Mouse (Mus musculus) frontal cortex, postnatal 14 days (tissue): Measurements from ENCODE around the gene Sgk2.

Experiments
- DNase-seq, 2 experiments: peaks; one replicate each; pipeline ENCODE4 v3.0.0; 2022; ENCODE audit warnings: low spot score in 2 of 2

Sgk2 gene

DNA sequence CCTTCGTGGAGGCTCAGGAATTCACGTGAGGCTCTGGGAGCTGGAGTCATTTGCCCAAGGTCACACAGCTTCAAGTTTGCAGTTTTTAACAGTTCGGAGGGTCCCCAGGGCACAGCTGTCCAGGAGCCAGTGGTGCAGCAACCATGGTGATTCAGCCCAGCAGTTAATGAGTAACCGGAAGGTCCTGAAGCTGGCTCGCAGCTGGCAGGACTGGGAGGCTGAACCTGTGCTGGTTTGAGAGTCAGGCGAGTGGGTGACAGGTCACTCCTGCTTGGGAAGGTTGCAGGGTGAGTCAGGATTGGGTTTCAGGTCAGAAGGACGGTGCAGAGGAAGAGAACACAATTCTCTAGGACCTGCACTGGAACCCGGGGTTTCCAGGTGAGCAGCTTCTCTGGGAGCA, at the start of gene Sgk2:
Gene Sgk2 (plus strand): TSS at position 113 of the 400 bp plus-strand sequence.
- no peak for DNase-seq

DNA sequence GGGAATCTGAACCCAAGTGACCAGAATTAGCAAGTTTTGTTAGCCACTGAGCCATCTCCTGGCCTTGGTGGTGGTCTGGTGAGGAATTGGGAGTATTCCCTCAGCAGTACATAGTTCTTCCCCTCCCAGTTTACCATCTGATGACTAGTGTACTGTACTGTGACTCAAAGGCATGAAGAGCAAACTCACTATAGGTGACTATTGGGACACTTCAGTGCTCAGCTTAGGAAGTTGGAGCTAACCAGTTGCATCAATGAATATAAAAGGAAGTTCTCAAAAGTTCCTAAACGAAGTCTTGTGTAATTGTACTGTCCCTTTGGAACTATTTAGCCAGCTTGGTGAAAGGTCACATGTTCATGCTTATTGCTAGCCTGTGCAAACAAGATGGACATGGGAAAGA, 47.6 kb upstream of the Sgk2 start:
- DNase-seq: no peak

DNA sequence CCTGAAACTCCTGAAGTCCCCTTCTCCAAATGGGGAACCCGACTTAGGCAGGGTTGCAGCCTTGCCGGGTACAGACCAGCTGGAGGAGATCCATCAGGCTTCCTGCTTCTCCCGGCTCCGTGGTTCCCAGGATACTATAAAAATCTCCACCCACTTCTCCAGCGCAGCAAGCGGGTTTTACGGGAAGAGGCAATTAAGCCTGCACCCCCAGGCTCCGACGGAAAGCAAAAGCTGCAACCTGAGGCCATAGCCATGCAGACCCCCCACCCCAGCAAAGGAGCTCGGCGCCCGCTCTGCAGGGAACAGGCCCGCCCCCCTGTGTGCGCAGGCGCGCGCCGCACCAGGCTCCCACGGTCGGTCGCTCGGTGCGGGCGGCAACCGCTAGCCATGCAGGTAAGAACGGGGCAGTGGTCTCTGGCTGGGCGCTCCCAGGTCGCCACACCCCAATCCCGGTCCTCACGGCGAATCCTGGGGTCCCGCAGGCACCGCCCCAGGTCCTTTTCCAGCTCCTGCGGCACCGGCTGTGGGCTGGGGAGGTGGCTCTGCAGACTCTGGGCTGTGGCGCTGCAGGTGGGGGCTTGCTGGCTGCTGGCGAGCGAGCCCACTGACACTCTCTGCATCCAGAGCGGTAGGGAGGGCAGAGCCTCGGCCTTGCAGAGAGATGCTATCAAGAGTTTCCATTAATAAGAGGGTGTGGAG, 43.8 kb upstream of the Sgk2 start, which contains the start of gene L3mbtl1:
Gene L3mbtl1 (plus strand): TSS at position 325 of the 699 bp plus-strand sequence.
- DNase-seq: peak in 1 of 2 experiments; percentile 60

DNA sequence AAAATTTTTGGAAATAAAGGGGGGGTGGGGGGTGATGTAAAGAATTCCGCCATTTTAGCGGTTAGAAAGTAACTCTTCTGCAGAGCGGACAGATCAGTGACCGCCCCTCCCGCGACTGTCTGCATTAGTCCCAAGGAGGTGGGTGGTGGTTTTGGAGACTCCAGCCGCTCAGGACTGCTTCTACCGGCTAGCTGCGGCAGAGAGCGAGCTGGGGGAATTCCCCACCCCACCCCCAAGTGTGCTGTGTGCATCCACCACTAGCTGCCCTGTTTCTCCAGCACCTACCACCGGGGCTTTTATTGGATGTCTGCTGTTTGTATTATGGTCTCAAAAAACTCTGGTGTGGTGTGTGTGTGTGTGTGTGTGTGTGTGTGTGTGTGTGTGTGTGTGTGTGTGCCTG, 43.2 kb upstream of the Sgk2 start:
- DNase-seq: no peak

DNA sequence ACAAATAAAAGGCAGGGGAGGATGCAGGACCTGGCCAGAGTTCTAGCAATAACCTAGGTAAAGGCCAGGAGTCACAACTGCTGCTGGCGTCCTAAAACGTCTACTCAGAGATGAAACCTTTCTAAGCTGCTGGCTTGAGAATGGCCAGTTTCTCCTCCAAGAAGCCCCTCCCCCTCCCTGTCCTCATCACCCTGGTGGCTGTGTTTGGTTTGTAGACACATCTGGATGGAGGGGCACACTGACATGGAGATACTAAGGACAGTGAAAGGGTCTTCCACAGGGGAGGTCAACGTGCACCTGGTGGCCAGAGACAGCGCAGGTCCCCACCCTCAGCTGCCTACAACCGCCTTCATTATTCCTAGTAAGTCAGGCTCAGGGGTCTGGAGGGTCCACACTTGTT, 40.2 kb upstream of the Sgk2 start:
- DNase-seq: no peak

DNA sequence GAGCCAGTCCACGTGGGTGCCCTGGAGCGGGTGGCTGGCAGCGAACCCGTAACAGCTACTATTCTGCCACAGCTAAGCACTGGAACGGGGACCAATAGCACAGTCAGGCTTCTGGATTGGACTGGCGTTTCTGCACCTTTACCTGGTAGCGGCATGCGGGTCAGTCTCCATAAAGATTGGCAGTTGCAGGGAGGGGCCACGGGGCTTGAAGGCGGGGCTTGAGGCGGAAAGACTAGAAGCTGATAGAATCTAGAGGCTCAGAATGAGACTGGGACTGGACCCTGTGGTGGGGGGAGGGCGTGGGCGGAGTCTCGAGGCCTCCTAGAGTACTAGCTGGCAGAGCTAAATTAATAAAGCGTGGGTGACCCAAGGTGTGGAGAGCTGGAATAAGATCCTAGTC, 39.4 kb upstream of the Sgk2 start:
- no peak for DNase-seq

DNA sequence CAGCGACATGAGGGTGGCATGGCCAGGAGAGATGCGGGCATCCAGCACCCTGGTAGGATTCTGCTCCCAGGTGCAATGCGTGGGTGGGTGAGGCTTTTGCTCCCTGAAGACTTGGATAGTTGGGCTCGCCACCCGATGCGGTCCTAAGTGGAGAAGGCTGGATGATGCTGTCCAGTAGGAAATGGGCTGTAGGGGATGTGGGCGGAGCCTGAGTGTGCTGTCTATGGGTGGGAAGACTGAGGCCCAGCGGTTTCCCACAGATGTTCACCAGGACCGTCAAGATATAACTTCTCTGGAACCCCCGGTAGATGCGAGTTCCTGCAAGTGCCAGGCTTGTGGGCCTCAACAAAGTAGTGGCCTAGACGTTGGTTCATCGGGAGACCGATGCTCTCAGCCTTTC, 38.9 kb upstream of the Sgk2 start:
- no peak for DNase-seq

DNA sequence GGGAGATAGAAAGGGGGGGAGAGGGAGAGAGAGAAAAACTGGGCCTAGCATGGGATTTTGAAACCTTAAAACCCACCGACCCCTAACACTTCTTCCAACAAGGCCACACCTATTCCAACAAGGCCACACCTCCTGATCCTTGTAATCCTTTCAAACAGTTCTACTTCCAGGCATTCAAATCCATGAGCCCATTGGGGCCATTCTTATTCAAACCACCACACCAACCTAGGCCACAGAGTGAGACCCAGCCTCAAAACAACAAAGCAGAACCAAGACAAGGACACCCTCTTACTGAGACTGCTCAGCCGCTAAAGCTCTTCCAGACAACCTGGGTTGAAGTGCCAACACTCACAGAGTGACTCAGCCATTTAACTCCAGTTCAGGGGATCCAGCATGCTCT, 36.4 kb upstream of the Sgk2 start:
- DNase-seq: no peak

DNA sequence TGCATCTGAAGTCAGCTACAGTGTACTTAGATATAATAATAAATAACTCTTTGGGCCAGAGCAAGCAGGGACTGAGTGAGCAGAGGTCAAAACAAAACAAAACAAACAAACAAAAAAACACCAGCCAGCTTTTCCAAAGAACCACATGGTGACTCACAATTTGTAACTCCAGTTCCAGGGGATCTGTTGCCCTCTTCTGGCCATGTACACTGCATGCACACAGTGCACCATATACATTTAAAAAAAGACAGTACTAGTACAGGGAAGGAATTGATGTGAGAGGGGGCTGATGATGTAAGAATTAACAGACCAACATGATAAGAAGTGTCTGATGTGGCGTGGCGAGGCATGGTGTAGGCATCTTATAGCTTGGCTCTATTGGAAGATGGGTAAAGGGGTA, 30.3 kb upstream of the Sgk2 start:
- DNase-seq: no peak

DNA sequence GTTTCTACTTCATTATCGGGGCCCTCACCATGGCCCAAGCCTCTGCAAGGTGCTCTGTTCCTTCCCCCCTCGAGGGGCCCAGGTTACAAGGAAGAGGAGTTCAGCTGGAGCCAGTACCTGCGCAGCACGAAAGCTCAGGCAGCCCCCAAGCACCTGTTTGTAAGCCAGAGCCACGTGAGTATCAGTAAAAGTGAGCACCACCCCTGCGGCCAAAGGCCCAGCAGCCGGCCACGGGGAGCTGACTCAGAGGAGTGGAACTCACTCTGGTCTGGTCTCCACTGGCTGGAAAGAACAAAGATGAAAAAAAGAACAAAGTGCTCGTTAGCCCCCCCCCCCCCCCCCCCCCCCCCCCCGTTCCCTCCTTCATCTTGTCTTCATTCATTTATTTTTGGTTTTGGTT, 25.8 kb upstream of the Sgk2 start:
- no peak for DNase-seq

DNA sequence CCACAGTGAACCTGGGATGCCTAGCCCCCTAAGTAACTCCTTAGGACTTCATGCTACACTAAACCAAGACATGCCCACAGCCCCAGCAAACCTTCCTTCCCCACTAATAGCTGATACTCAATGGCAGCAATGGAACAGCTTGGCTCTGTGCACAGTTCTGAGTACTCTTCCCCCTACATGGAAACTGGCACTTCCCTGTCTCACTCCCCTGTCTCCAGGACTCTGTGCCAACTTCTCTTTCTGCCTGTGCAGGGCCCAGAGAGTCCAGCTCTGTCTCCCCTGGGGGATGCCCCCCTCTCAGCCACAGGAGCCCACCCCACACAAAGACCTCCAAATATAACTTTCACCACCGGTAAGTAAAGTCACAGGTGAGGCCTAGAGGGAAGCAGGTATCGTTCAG, 20.4 kb upstream of the Sgk2 start:
- no peak for DNase-seq

DNA sequence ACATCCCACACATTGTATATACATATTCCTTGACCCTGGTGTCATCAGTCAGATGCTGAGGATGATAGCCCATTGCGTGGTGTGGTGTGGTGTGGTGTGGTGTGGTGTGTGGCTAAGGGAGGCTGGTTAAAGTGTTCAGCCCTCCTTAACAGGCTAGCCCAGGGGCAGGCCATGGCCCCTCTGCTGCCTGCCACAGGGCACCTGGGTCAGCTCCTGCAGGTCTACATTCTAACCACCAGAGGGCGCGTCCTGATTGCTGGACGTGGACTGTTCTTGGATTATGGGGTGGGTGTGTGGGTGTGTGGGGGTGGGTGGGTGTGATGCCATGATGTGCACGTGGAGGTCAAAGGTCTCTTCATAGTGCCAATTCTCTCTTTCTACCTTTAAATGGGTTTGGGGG, 18.8 kb upstream of the Sgk2 start:
- no peak for DNase-seq

DNA sequence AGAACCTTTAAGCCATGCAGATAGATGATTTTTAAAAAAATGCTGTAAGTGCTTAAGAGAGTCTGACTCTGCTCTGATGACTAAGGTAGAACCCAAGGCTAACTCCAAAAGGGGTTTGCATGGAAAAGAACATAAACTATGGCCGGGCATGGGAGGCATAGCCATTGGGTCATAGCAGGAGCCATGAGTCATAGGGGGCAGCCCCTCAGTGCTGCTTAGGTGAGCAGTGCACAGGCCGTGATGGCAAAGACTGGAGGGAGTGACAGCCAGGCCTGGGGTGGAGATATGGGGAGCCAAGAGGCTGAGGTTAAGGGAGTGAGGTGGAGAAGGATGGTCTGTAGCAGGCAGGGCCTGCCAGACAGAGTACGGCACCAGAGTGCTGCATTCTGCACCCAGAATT, 18.0 kb upstream of the Sgk2 start:
- DNase-seq: no peak

DNA sequence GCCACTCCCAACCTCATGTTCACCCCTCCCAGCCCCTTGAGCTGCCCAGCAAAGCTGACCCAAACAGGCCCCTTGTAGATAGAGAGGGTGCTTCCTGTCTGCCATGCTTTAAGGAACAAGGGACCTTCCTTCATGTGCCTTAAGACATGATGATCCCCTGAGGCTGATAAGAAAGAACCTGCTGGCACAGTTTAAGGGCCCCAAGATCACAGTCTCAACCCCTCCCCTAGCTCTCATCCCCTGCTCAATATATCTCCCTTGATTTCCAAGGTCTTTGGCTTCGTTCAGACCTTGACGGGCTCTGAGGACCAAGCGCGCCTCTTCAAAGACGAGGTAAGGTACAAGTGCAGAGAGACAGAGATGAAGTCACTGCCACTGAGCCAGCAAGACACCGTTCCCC, 16.2 kb upstream of the Sgk2 start:
- no peak for DNase-seq

DNA sequence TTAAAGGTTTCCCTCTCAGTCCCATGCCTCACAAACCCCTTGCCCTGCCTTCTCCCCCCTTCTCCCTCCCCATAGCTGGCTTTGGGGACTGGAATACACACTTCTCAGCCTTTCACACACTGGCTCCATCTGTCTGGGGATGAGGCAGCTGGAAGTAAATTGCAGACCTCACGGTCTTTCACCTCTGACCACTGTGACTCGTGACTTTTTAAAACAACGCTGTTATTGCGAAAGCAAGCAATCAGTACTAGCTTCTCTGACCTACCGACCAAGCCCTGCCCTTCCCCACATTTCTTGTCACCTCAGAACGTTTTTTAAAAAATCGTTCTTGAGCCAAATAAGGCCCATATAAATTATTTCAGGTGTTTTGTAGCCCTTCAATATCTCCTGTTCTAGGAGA, 14.4 kb upstream of the Sgk2 start:
- DNase-seq: no peak

DNA sequence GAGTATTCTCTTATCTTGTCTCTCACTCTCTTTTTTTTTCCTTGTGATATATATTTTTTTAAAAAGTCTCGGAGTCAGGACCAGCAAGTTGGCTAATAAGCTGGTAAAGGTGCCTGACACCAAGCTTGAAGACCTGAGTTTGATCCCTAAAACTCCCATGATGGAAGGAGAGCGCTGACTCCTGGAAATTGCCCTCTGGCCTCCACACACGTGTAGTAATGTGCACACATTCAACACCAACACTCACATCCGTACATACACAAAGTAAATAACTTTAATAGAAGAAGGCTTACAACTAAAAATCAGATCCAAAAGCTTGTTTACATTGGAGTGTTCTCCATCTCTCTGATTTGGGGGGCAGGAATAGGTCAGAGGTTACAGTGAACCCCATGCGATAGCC, 13.9 kb upstream of the Sgk2 start:
- no peak for DNase-seq

DNA sequence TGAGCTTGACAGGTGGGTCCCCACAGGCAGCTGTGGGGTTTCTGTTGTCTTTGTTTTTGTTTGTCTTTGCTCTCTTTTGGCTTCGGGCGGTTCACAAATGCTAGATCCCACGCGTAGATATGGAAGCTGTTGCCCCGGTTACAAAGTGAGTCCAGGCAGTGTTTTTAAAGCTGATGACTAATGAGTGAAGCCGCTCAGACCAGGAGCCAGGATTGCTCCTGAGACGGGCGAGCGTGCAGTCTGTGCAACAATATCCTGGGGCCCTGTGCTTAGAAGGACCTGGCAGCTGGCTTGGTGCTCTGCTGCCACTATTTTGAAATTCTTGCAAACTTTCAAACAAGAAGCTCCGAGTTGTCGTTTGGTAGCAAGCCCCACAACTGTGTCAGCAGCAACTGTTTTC, 13.5 kb upstream of the Sgk2 start:
- DNase-seq: no peak

DNA sequence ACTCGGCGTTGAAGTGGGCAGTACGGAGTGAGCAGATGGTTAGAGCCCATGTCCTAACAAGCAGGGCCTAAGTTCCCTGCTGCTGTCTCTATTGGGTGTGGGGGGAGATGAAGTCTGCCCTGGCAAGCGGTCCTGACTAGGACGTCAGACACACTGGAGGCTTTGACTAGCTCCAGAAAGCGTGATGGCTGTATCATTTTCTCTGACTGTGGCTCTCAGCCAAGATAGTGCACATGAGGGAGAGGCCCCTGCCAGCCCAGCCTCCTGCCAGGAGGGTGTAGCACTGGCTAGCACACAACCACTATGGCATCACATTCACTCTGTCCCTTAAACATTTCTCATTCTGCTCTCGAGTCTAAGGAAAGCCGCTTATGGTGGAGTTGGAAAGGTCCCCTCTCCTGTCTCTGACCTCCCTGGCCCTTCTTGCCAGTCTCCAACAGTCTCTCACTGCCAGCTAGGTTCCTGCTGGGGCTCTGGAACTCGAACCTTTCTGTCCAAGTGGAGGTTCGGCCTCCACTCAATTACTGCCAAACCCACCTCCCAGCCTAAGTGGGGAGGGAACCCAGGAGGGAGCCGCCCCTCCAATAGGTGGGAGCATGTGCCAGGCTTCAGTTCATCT, 11.9 kb upstream of the Sgk2 start:
- no peak for DNase-seq

DNA sequence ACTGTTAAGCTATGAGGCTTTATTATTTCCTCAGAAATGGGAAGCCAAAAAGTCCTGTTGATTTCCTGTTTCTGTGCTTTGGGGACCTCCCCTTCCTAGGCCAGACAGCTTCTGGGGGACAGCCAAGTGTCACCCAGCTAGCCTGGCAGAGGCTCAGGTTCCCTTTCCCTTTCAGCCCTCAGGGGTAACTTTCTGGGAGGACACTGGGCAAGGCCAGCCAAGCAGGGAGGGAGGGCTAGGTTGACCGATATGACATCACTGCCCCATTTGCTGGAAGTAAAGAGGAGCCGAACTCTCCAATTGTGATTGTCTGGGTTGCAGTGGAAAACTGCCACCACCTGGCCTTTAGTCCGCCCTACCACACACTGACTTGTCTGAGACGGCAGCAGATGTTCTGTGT, 11.1 kb upstream of the Sgk2 start:
- no peak for DNase-seq

DNA sequence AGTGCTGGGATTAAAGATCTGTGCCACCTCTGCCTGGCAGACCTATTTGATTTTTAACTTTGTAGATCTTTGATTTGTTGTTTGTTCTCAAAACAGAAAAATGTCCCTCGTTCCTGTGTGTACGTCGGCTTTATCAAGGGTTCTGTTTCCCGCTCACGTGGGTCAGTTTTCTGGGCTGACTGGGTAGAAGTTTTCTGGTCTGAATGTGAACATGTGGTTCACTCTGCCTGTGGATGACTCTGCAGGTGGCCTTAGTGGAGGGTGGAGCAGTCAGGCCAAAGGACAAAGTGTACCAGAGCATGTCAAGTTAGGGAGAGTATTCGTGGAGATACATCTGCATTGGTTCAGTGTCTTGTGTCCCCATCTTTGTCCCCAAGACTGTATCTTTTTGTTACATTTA, 2.7 kb upstream of the Sgk2 start:
- DNase-seq: no peak

DNA sequence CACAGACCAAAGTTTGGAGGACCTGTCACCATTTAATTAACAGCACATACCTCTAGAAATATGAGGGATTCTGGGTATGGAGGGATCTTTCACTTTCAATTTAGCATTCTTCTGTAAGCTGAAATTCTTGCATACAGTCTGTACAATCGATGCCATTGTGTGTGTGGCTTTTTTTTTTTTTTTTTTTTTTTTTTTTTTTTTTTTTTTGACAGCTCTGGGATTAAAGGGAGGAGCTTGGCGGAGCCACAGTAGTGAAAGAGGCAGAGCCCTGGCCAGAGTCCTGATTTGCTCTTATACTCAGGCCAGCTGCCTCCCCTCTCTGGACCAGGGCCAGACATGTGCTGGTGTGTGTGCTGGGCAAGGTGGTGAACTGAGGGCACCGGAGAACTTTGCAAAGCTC, 1.2 kb upstream of the Sgk2 start:
- DNase-seq: no peak

DNA sequence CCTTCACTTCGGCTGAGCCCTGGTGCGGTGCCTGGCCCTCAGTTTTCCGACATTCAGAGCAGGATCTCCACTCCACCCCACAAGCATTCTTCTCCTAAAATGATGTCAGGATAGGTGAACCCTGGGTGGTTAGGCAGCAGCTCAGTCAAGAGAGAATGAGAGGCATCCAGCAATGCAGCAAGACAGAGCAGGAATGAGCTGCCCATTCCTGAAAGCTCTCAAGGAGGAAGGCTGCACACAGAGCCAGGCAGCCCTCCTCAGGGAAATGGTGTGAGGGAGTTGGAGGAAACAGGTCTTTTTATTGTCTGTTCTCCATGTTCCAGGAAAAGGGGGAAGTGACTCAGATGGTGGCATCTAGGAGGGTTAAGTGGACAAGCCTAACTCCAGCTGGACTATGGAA, 366 bp upstream of the Sgk2 start:
- no peak for DNase-seq

DNA sequence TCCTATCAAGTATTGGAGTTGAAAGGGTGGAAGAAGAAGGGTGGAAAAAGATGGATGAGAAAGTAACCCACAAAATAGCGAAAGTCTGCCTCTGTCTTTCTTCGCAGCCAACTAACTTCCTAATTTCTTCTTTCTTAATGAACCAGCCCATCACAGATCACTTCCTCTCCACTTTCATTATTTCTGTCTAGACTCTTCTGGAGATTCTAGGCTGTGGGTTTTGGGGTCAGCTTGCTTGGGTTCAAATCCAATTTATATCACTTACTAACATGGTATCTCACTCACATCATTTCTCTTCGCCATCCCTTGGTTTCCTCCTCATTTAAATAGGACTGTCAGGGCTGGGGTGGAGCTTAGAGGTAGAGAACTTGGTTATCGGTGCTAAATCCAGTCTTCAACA, 1.1 kb downstream of the Sgk2 start:
- no peak for DNase-seq
